Mouse (Mus musculus) Muller cell, postnatal 12 days (primary cell): Measurements from ENCODE around the gene Rybp.
A peak's percentile ranks its signal among the peaks of the same experiment; 100 is the strongest.

Source experiments
- DNase-seq: peaks from one replicate; pipeline ENCODE4 v3.0.0-alpha.2; 2015; ENCODE audit errors: inconsistent ontology term

Gene Rybp

GRCm38 (mm10) chr6:100219971-100220370 lies 67.3 kb downstream of the Rybp start:
- DNase-seq: no peak

DNA sequence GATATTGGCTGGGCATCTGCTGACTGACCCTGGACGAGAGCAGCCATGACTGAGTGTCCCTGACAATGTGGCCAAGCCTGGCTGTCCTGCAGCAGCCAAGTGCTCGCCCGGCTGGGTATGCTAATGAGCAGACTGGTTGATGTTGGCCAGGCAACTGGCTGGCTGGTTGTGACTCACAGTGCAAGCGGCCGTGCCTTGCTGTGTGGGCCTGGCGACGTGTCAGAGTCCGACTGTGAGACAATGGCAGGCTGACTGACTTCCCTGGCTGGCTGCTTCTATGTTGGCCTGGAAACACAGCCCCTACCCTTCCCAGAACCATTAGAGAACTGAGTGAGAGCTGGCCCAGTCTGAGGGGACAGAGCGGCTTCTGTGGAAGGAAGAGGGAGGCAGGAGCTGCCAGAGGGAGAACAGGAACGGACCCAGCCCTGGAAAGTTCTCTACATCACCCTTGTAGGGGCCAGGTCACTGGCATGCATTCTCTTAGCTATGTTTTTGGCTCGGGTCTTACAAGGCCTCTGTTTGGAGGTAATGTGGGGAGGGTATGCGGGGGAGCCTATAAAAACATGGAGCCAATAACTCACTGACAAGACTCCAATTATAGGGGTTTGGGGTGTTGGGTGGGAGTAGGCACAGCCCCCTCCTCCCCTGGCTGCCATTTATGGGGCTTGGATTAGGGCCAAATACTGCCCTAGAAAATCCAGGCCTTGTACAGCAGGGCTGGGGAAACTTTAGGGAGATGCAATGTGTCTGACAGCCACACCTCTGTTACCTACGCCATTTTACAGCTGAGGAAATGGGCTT lies 68.5 kb downstream of the Rybp start:
- peak; percentile 96 for DNase-seq

DNA sequence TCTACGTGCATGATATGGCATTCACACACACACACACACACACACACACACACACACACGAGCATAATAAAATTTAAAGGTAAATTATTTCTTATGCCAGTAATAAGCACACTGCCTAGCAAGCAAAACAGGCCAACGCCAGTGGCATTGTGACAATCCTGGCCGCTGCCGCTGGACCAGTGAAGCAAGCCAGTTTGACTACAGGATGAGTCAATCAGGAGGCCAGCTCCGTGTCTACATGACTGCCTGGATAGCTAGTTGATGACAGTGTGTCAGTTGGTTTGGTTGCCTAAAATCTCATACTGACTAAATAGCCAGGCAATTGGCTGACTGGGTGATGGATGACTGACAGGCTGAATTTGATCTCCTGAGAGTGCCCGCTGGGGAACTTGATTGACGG lies 69.8 kb downstream of the Rybp start:
- DNase-seq: no peak

DNA sequence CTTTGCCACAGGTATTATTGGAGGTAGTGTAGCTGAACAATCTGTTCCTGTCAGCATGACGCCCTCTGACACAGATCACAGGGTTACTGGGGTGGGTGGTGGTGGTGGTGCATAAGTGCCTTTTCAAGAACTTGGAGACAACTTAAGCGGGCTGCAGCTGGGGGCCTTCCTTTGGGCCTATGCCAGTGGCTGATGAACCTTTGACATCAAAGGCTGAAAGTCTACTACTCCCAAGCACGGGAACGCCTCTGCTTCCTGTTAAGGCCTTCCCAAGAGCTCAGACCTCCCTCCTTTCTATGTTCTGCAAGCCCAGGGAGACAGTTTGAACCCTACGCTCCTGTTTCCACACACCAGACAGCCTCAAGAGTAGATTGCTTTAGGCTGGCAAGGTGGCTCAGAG lies 70.3 kb downstream of the Rybp start:
- no peak for DNase-seq

DNA sequence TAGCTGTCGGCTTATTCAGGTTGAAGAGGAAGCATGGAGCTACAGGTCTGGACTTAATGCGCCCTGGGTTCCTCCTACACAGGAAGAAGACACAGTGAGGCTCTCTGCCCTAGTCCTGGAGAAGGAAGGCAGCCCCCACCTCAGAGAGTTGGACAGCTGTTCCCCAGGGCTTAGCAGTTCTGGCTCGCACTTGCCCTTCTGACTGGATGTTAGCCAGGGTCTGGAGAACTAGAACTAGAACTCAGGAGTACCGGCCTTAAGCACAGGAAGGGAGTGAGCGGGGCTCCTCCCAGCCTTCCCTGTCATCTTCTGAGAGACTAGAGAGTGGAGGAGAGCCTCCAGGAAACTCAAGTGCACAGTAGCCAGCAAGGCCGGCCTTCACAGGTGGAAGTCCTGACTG lies 71.5 kb downstream of the Rybp start:
- DNase-seq: no peak

DNA sequence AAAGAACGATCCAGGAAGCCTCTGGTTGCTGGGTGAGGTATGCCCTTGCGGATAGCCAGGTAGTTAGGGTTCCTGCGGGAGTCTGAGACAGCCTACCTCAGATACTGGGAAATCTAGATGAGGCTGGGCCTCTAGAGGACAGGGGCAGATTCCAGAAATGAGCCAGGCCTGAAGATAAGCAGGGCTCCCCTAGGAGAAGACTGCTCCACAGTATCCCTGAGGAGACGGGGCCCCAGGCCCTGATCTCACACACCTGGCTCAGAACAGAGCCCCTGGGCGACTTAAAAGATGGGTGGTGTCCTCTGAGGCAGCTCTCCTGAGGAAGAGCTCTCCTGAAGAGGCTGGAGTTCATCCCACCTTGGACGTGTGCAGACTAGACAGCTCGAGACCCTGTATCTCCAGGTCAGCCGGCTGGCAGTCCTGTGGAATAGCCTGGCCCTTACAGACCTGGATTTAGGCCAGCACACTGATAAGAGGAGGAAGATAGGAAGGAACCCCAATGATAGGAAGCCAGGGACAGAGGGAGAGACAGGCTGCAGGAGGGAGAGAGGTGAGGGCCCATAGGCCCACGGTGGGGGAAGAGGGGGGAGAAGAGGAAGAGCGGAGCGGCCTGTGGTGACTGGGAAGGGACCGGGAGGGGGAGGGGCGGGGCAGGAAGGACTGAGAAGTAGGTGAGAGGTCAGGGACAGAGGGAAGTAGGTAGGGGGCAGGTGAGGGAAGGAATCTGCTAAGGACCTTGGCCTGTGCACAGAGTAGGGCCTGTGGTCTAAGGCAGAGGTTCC lies 73.0 kb downstream of the Rybp start:
- no peak for DNase-seq

DNA sequence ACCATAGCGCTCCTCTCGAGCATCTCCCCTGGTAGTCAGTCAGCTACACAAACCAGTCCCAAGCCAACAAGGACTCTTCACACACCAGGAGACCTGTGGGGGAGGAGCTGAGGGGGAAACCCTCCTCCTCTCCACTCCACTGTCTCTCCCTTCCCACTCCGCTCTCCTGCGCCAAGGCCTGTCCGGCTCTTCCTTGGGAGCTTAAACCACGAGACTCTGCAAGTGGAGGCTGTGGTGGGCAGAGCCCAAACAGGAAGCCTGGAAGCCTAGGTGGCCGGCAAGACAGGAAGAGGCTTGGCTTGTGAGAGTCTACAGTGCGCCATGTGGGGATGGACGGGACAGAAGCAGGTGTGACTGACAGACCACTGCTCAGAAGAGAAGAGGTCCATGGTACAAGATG lies 73.7 kb downstream of the Rybp start:
- no peak for DNase-seq

DNA sequence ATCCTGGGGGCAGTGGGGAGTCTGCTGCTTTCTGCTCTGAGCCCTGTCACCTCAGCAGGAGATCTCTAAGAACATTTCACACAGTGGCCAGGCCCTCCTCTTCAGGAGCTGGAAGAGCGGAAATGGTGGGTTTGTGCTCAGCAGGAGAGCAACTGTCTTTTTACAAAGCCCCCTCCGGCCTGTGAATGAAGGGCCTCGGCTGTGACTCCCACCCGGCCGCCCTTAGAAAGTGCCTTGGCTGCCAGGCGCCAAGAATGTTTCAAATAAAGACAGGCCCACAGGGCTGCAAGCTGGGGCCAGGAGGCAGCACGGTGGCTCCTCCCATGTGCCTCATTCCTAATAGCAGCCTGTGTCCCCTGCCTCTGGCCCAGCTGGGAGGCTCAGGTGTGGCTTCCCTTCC lies 74.5 kb downstream of the Rybp start:
- DNase-seq: no peak

DNA sequence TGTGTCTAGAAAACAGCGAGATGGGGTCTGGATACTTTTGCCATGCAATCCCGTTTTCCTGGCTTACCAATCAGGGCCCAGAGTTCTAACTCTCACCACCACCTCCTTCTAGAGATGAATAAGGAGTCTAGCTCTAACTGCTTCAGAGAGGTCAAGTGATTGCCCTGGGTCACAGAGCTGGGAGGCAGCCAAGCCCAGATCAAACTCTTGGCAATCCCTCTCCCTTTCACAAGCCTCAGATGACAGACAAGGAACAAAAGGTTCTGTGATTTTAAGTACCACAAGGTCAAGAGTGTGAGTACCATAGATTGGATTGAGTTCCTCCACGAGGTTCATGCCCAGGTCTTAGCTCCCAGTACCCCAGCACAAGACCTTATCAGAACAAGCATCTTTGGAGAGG lies 75.6 kb downstream of the Rybp start:
- no peak for DNase-seq

GRCm38 (mm10) chr6:100210517-100210916 lies 76.8 kb downstream of the Rybp start:
- DNase-seq: no peak

DNA sequence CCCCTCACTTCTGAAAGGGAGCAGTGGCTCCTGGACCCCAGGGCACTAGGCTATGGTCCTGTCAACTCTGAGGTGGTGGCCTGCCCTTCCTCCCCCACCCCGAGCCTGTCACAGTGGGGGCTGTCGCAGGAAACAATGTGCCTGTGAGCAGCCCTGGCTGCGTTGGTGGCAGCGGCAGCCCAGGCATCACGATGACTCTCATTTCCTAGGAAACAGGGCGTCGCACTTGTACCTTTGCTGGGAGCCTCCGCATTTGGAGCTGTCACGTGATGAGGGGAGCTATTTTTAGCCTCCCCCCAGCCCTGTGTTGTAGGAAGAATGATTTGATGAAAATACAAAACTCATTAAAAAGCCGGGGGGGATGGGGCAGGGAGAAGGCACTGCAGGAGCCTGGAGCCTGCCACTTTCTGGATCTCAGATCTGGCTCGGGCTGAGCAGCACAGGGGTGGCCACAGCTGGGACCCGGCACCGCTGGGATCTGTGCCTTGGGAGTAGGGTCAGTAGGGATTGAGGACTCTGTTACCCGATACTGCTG lies 80.5 kb downstream of the Rybp start:
- DNase-seq: peak; percentile 50

- DNase-seq: no peak
These were observed 81.0 kb downstream of the Rybp start for GRCm38 (mm10) chr6:100206261-100206660.

DNA sequence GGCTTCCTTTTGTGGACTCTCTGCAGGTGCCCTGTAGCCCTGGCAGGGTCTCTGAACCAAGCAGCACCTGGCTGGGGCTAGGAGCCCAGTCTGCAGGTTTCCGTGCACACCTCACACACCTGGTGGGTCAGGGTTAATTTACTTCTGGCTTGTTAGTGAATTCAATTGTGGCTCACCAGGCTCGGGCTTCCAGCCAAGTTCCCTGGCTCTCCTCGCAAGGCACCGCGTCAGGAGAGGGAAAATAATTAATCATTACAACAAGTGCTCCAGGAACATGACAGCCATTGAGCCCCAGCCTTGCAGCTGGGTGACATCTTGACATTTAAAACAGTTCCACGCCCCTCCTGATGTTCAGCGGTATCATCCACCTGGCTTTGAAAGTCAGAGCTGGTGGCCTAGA lies 82.8 kb downstream of the Rybp start:
- no peak for DNase-seq

DNA sequence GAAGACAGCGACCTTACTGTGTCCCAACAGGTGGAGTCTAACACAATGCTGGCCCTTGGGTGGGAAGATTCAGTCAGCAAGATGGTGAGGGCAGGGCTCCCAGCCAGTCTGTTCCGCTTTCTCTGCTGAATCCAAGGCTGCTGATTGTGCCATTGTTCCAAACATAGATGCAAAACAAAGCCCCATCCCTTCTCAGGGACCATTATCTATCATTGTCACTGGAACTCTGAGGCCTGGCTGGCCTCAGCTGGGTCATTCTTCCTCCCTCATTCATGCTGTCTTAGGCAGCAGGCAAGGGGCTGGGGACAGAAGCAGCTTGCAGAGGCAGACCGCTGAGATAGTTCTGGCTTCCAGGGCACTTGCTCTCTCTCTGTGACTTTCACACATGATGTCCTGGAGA lies 83.8 kb downstream of the Rybp start:
- no peak for DNase-seq

GRCm38 (mm10) chr6:100202091-100202490 lies 85.2 kb downstream of the Rybp start:
- DNase-seq: no peak

GRCm38 (mm10) chr6:100197102-100197501 lies 90.2 kb downstream of the Rybp start:
- DNase-seq: no peak

- no peak for DNase-seq
These were observed 91.3 kb downstream of the Rybp start for GRCm38 (mm10) chr6:100195870-100196409.

DNA sequence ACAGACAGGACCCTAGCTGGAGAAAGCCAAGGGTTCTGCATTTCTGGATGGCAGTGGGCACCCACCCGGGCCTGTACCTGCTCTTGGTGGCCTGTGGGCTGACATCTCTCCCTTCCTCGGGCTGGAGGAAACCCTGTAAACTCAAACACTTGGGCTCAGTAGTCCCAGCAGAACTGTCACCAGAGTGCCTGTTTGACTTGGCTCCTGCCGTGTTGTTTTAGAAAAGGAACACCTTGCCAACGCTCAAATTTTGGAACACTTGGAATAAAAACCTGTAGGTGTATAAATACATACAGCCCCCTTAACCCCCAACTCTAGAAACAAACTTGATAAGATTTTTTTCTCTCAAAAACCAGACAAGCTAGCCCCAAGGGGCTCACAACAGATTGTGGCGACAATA lies 92.2 kb downstream of the Rybp start:
- DNase-seq: no peak

- peak; percentile 69 for DNase-seq
These were observed 93.5 kb downstream of the Rybp start for GRCm38 (mm10) chr6:100193760-100194159.

DNA sequence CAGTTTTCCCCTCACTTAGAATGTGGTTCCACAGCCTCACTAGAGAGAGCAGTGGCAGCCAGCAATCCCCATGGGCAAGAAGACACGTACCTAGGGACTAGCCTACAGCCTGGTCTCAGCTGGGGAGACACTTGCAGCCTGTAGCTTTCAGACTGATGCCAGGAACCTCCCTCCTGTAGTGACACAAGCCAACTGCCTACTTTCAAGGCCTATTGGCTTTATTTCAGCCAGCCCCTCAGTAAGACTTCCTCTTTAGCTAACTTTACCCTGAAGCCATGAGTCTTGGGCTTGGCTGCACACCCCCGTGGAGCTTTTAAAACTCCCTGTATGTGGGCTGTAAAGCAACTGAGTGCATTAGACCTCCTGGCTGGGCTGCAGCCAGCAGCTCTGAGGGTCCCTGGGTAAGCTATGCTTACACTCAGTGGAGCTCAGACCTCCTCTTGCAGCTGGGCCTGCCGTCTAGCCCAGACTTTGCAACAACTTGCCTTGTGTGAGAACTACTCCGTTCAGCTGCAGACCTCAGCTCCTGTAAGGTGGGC lies 94.5 kb downstream of the Rybp start:
- no peak for DNase-seq

DNA sequence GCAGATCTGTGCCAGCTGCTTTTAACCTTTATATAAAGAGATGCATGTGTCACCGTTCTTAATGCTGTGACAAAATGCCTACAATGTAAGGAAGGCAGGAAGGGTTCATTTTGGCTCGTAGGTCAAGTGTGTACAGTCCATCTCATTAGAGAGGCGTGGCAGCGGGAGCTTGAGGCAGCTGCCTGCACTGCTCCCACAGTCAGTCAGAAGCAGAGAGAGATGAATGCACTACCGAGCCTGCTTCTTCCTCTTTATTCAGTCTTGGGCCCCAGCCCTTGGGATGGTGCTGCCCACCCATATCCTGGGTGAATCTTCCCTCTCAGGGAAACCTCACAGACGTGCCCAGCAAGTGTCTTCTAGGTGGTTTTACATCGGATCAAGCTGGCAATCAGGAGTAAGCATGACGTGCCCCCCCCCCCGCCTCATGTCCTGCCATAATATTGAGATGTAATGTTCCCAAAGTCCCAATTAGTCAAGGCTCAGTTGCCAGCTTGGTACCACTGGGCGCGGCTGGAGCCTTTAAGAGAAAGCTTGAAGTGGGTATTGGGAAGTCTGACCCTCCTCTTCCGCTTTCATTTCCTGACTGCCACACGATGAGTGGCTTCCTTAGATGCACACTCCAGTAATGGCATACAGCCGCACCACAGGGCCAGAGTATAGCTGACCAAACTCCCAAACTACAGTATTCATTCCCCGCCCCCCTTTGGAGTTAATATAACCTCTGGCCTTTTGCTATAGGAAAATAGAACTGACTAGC lies 96.3 kb downstream of the Rybp start:
- no peak for DNase-seq

DNA sequence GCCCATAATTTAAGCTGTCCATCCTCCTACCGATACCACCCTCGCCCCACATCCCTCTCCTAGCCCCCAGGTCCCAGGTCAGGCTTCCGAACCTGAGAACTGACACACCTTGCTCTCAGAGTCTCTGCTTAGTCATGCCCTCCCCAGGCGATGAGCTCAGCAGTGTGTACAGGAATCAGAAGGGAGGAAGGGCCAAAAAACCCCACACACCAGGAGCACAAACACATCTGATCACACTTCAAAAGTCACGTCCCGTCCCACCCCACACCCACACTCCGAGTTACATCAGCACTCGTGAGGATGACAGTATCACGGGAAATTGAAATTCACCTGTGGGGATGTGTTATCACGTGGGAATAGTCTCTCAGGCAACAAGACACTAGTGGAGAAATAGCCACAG lies 97.0 kb downstream of the Rybp start:
- no peak for DNase-seq
